Comparison of ENCODE assay signal across 9 mouse cellular contexts in the genomic region with DNA sequence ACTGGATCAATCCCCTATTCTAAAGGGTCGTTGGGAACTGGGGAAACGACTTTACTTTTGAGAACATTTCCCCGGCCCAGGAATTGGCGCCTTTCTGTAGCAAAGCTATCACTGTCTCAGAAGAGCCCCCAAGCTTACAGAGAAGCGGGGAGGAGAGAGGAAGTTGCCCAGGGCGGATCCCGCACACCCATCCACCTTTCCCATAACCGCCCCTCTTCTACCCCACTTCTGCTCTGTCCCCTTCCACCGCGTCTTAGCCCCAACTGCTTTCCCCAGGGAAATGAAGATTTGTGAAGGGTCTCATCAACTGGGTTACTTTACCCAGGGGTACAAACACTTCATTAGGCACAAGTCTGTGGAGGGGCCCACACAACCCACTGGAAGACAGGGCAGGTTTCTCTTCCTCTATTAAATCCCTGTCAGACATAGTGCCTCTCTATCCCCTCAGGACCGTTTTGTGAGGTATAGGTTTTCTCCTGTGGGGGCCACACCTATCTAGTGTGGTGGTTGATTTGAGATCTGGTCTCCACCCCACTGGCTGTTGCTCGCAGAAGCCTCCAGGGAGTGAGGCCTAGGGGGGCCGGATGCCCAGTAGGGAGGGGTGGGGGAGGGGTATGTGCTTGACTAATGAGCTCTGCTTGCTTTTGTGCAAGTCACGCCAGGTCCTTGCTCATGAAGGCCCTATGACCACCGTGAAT. TPM values are rescaled to one million over a fixed set of nuclear protein-coding genes. Genes with fewer than 3 reads are reported as not detected.
DNase-seq lines count a peak whose midpoint lies in the region; TF ChIP-seq lines count a peak whose summit lies in the region.
"Had no signal": no experiment of that assay in that cellular context is flagged by ENCODE, and none has a peak within 500 bp of the region (broad histone marks: within the 10 kb centered on the region; RNA-seq: fewer than 3 reads in every experiment).

No protein-coding gene starts in this region.

- no peaks in the 10 kb centered on the region for H3K27me3 ChIP-seq in heart, adult 2 months (ENCODE audit: control insufficient read depth, insufficient read depth, low read length)
- H3K27me3 ChIP-seq in kidney, adult 2 months (replicated peaks; ENCODE audit: control insufficient read depth, insufficient read depth, low read length): no peaks in the 10 kb centered on the region
- H3K27me3 ChIP-seq: Patski had no signal

- 12% methylated on average over 15 of the region's 15 CpGs for WGBS in heart, adult 2 months
- 2% methylated on average over 15 of the region's 15 CpGs for WGBS in kidney, adult 2 months

- DNase-seq in cerebellum, postnatal 10 days: peak; percentile 5 to 15
- no peak for DNase-seq in cerebellum, adult 18-20 months
- peak; percentile 48 for DNase-seq in c-Kit-positive CD71-positive TER-119-negative erythroid progenitor cells, embryonic 14.5 days (ENCODE audit: low read depth)
- peak; percentile 52 to 67 for DNase-seq in heart, adult 2 months
- DNase-seq in kidney, adult 2 months: peak; percentile 54
- DNase-seq in lung, postnatal 10 days: peak; percentile 70
- DNase-seq in retina, embryonic 14.5 days (ENCODE audit: low spot score): peak; percentile 52
- DNase-seq in left cerebral cortex, postnatal 25 days (ENCODE audit: low spot score in 2 of 2): no peak

- H3K36me3 ChIP-seq in heart, adult 2 months (ENCODE audit: control insufficient read depth, insufficient read depth, low read length): peaks cover 13% of the 10 kb centered on the region
- H3K36me3 ChIP-seq in kidney, adult 2 months (ENCODE audit: control insufficient read depth, insufficient read depth, low read length): no peaks in the 10 kb centered on the region

- H3K9ac ChIP-seq in heart, adult 2 months (ENCODE audit: low read depth, low read length): peak overlapping the region; percentile 87

- H3K27ac ChIP-seq in heart, adult 2 months: peak overlapping the region; percentile 95
- H3K27ac ChIP-seq in kidney, adult 2 months (ENCODE audit: insufficient read depth, low read depth, low read length): peak overlapping the region; percentile 88

- H3K79me2 ChIP-seq in heart, adult 2 months (replicated peaks; ENCODE audit: control insufficient read depth, insufficient read depth, low read length): peaks cover 2% of the 10 kb centered on the region

- peak overlapping the region; percentile 60 for H3K4me3 ChIP-seq in heart, adult 2 months
- peak overlapping the region; percentile 99 for H3K4me3 ChIP-seq in kidney, adult 2 months (ENCODE audit: insufficient read depth, low read depth, low read length)

- peak; percentile 40; the same call in 1 of the 2 replicates for TF ChIP-seq POLR2A in heart, adult 2 months (IDR thresholded peaks at IDR 0.05; ENCODE audit: insufficient read depth, low read depth, low read length)
- no peak for TF ChIP-seq POLR2A in kidney, adult 2 months (IDR thresholded peaks at IDR 0.05; ENCODE audit: low read depth, low read length)

- 0 out of 2 replicates have a peak, but pooled peaks have one; percentile 44 for TF ChIP-seq EP300 in heart, adult 2 months (IDR thresholded peaks at IDR 0.05; ENCODE audit: insufficient read depth, low read depth, low read length)

- intact Hi-C loops in heart, adult 2 months (cut with DNase I): loop anchor here (1.0 to 2.0 kb wide), 3 partner anchors 34 to 70 kb away; no protein-coding TSS in a partner anchor
- intact Hi-C loops in left cerebral cortex, postnatal 25 days (cut with DNase I): no loop called here

- peaks cover 4% of the 10 kb centered on the region for H3K4me1 ChIP-seq in heart, adult 2 months (ENCODE audit: control insufficient read depth, insufficient read depth, low read length)
- H3K4me1 ChIP-seq in kidney, adult 2 months (ENCODE audit: control insufficient read depth, insufficient read depth, low read length): peaks cover 13% of the 10 kb centered on the region; the same call in 1 of the 2 replicates

- TF ChIP-seq CTCF in heart, adult 2 months (IDR thresholded peaks at IDR 0.05): no peak
- TF ChIP-seq CTCF in kidney, adult 2 months (conservative IDR thresholded peaks at IDR 0.05; ENCODE audit: insufficient read depth, insufficient read length, low read depth, low read length): no peak

RNA-seq across cellular contexts. Expression of a gene that starts 0.8 kb away (rescaled TPM):
- total RNA-seq in heart, adult 2 months (2021): 100 to 1,000 TPM; 108 to 112 TPM
- polyA plus RNA-seq in heart, adult 2 months (2012; rRNA removed): 91.3 and 145 TPM in 2 replicates
- polyA plus RNA-seq in kidney, adult 2 months (2012; rRNA removed): 82.2 and 101 TPM in 2 replicates
- 10 to 100 TPM; 15.8 to 18.4 TPM for total RNA-seq in left cerebral cortex, postnatal 25 days (2021)

Comparison
In these comparisons a context has a peak if more than half of its experiments do, and no peak if none do; other contexts are left out.
1. DNase-seq: peak in cerebellum, postnatal 10 days (2 of 2), c-Kit-positive CD71-positive TER-119-negative erythroid progenitor cells, embryonic 14.5 days (single experiment), heart, adult 2 months (2 of 2), kidney, adult 2 months (single experiment), lung, postnatal 10 days (single experiment) and retina, embryonic 14.5 days (single experiment); none in cerebellum, adult 18-20 months (0 of 2) and left cerebral cortex, postnatal 25 days (0 of 2).
2. RNA of a gene that starts 0.8 kb away (total RNA-seq): 108 to 112 TPM in heart, adult 2 months; 15.8 to 18.4 TPM in left cerebral cortex, postnatal 25 days; every median in the first group is over 4 times any median in the second.